Mouse (Mus musculus) thymus, adult 2 months (tissue): Measurements from ENCODE around the gene Ino80d. TPM values are rescaled to one million over a fixed set of nuclear protein-coding genes. Genes with fewer than 3 reads are reported as not detected.
A peak's percentile ranks its signal among the peaks of the same experiment; 100 is the strongest.

Experiments
- DNase-seq: peaks from one replicate; pipeline ENCODE4 v3.0.0; 2021
- H3K27ac ChIP-seq: fragments of 200-500 bp; 2 replicates; pipeline ENCODE4 v1.5.1; 2012; ENCODE audit warnings: low read length, control low read depth; ENCODE audit not compliant: control insufficient read depth, insufficient read depth
- H3K27me3 ChIP-seq: fragments of 200-500 bp; 2 replicates; pipeline ENCODE4 v1.6.1; 2012; ENCODE audit warnings: mild to moderate bottlenecking, low read length, moderate library complexity, mixed read lengths; ENCODE audit not compliant: control insufficient read depth, insufficient read depth
- H3K36me3 ChIP-seq: fragments of 200-500 bp; 2 replicates; pipeline ENCODE4 v1.6.1; 2012; ENCODE audit warnings: mild to moderate bottlenecking, low read length, moderate library complexity; ENCODE audit not compliant: control insufficient read depth, insufficient read depth
- H3K4me1 ChIP-seq: fragments of 200-500 bp; replicated peaks from 2 replicates; pipeline ENCODE4 v1.6.1; 2012; ENCODE audit warnings: low read length; ENCODE audit not compliant: control insufficient read depth, insufficient read depth
- H3K4me3 ChIP-seq: fragments of 200-500 bp; 2 replicates; pipeline ENCODE4 v1.5.1; 2012; ENCODE audit warnings: mild to moderate bottlenecking, low read length, control low read depth, moderate library complexity; ENCODE audit not compliant: control insufficient read depth, insufficient read depth
- CTCF ChIP-seq: fragments of 200-500 bp; IDR thresholded peaks from 2 replicates; pipeline ENCODE4 v1.5.1; 2012; ENCODE audit warnings: mild to moderate bottlenecking, control low read depth, low read length, moderate library complexity, borderline replicate concordance; ENCODE audit not compliant: control insufficient read depth, poor library complexity, insufficient read depth; ENCODE audit errors: extremely low read depth
- POLR2A ChIP-seq: fragments of 200-500 bp; IDR thresholded peaks from 2 replicates; pipeline ENCODE4 v1.6.1; 2012; ENCODE audit warnings: mild to moderate bottlenecking, low read length, control low read depth, moderate library complexity; ENCODE audit not compliant: control insufficient read depth, poor library complexity, insufficient read depth; ENCODE audit errors: extremely low read depth
- WGBS: fragments of 180-500 bp; shearing (Covaris S2); methylation state at CpG from one replicate; pipeline ENCODE4 v1.1.7; 2018; 5-methylcytosine and 5-hydroxymethylcytosine counted together
- polyA plus RNA-seq: library from polyadenylated mRNA; depleted of rRNA; stranded (reverse); fragments of >200 nt; gene quantifications from 2 replicates; pipeline ENCODE4 v1.2.3, GENCODE M21; 2012

Ino80d gene
- polyA plus RNA-seq, 1 experiment = 40.4 TPM

DNA sequence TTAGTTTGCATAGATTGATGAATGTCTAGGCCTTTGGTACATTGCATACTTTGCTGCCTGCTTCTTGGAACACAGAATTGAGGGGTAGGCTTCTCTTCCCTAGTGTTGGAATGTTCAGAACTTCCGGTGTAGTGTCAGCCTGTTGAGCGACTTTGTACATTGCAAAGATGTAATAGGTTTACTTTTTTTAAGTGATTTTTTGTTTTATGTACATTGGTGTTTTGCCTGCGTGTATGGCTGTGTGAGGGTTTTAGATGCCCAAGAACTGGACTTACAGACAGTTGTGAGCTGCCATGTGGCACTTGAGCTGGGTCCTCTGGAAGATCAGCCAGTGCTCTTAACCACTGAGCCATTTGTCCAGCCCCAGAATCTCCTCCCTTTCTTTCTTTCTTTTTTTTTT is 1.1 kb upstream of the Ino80d start:
- H3K4me3 ChIP-seq = 0 out of 2 replicates have a peak overlapping the region, but pooled peaks have one; percentile 12
- H3K4me1 ChIP-seq = peaks cover 14% of the 10 kb centered on the region
- WGBS = 5% methylated on average over 3 of the region's 3 CpGs
- peaks cover 9% of the 10 kb centered on the region for H3K36me3 ChIP-seq
- H3K27me3 ChIP-seq = no peaks in the 10 kb centered on the region
- H3K27ac ChIP-seq = peak overlapping the region; percentile 36; the same call in 1 of the 2 replicates
- TF ChIP-seq CTCF (no peak), POLR2A (no peak)
- no peak for DNase-seq

DNA sequence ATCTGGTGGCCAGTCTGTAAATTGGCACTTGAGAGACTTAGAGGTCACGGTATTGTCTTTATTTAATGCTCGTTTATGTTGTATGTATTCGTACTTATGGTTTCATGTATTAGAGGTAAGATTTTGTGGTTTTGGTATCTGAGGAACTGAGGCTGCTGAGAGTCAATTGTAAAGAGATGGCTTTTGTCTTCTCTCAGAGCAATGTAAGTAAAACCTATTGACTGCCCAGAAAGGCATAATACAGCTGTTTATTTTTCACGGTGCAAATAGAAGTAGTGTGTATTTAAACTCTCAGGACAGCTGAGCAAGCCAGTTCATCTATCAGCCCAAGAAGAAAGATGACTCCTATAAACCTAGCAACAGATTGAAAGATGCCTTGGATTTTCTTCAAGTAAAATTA is 629 bp upstream of the Ino80d start:
- no peak for DNase-seq
- TF ChIP-seq CTCF (no peak), POLR2A (no peak)
- no peak overlapping the region for H3K27ac ChIP-seq
- no peak overlapping the region for H3K4me3 ChIP-seq
- H3K27me3 ChIP-seq = no peaks in the 10 kb centered on the region
- peaks cover 13% of the 10 kb centered on the region for H3K4me1 ChIP-seq
- H3K36me3 ChIP-seq = peaks cover 5% of the 10 kb centered on the region; the same call in 1 of the 2 replicates
- 1% methylated on average over 4 of the region's 4 CpGs for WGBS

DNA sequence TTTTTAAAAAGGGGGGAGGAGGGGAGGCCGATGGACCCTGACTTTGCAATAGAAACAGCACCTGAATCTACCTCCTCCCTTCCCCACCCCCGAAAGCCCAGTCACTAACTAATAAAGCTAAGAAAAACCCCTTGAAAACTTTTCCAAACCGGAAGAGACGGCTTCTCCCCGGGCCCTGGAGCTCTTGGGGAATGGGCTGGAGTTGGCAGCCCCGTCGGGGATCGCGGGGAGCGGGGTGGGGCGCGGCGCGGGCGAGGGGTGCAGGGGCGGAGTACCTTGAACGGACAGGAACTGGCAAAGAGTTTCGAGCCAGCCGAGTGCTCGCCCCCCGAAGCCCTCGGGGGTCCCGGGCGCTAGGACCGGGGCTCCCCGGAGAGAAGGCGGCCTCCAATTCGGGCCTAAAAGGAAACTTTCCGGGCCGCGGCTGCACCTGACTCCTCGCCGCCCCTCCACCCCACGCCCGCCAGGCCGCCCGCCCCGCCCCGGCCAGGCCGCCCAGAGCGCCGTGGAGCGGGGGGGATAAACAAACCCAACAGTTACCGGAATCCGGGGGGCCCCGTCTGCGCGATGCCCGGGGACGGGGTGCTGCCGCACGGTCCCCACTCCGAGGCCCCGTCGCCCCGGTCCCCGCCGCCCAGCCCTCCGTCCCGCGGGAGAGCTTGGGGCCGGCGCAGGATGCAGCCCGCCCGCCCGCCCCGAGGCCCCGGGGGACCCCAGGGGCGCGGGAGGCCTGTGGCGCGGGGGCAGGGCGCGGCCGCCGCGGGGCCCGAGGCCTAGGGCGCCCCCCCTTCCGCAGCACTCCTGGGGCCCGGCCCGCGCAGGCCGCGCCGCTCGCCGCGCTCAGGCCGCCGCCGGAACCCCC is 962 bp downstream of the Ino80d start:
- Histone ChIP-seq H3K27me3 (no peaks in the 10 kb centered on the region), H3K4me1 (peaks cover 11% of the 10 kb centered on the region), H3K27ac (peak overlapping the region; percentile 99; the same call in 1 of the 2 replicates), H3K36me3 (no peaks in the 10 kb centered on the region), H3K4me3 (peak overlapping the region; percentile 88)
- TF ChIP-seq CTCF = no peak
- under 1% methylated on average over 87 of the region's 92 CpGs for WGBS
- peak; percentile 71 for DNase-seq

DNA sequence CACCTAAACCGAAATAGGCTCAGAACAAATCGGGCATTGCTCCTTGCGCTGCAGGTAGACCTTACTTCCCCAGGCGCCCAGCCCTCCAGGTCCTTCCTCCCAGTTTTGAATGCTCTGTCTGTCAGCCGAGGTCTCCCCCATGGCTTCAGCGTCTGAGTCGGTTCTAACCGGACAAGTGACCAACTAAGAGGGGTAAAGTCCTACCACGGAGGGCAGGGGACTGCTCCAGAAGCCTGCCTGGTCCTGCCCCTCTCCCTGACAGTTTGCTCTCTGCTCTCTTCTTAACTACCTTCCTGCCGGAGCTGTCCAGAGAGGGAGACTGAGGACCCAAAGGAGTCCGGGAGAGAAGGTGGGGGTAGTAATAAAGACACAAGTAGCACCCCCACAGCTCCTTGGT is 1.6 kb downstream of the Ino80d start:
- TF ChIP-seq CTCF (no peak), POLR2A (no peak)
- H3K4me3 ChIP-seq = peak overlapping the region; percentile 88
- peak overlapping the region; percentile 99; the same call in 1 of the 2 replicates for H3K27ac ChIP-seq
- 1% methylated on average over 11 of the region's 11 CpGs for WGBS
- no peaks in the 10 kb centered on the region for H3K27me3 ChIP-seq
- DNase-seq = peak; percentile 50
- no peaks in the 10 kb centered on the region for H3K36me3 ChIP-seq
- peaks cover 11% of the 10 kb centered on the region for H3K4me1 ChIP-seq

DNA sequence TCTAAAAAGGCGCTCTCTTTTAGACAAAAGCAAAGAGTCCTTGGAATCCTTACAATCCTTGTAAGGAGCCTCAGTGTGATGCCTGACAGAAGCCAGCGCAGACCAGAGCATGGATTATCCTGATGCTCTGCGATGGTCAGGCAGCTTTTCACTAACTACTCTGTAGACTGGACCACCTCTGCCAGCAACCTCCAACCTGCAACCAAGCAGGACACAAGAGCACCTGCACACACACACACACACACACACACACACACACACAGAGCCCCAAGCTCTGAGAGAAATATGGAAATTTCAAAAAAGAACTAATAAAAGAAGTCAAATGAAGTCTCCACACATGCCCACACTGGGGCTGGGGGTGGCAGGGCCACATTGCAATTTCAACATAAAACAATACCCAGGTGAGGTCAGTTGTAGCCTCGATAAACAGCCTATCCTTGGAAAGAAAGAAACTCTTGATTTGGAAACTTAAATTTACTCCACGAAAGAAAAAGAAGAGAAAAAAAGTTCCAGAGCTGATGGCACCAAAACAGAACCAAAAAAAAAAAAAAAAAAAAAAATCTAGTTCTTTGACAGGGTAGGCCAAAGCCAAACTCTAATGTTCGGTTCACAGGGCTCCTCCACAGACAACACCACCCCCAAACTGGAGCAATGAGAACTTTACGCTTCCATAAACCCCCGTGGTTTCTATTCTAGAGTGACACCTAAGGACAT is 2.2 kb downstream of the Ino80d start:
- TF ChIP-seq CTCF (no peak), POLR2A (no peak)
- H3K36me3 ChIP-seq = no peaks in the 10 kb centered on the region
- no peaks in the 10 kb centered on the region for H3K27me3 ChIP-seq
- peak overlapping the region; percentile 88 for H3K4me3 ChIP-seq
- peak overlapping the region; percentile 99; the same call in 1 of the 2 replicates for H3K27ac ChIP-seq
- no peak for DNase-seq
- H3K4me1 ChIP-seq = peaks cover 11% of the 10 kb centered on the region
- WGBS = 39% methylated on average over 8 of the region's 8 CpGs

DNA sequence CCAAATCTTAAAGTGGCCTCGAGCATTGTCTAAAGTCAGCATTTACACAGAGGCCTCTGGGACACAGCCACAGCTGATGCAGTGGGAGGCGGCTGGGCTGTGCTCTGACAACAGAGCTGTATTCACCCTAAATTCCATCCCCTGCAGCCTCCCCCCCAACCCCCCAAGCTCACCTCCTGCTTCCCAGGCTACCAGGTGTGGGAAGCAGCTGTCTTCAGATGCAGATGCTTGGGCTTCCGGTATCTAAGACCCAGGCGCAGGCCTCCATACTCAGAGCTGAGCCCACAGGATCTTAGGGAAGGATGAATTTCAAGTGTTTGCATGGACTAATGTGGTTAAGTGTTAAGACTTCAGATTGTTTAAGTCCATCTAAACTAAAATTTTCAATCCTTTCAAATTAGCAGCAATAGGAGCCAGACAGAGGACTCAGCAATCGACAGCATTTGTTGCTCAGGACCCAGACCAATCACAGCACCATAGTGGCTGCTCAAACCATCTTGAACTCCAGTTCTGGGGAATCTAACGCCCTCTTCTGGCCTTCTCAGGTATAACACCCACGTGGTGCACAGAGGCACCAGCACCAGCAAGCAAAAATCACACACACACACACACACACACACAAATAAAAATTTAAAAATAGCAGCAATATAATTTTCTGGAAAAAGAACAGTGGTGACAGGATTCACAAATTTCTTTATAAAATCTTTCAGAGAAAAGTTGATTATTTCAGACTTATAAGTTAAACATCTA is 3.8 kb downstream of the Ino80d start:
- 74% methylated on average over 7 of the region's 7 CpGs for WGBS

More for the DNA sequence above, 3.8 kb downstream of the Ino80d start:
- H3K27ac ChIP-seq = no peak overlapping the region
- H3K4me1 ChIP-seq = peaks cover 6% of the 10 kb centered on the region
- H3K27me3 ChIP-seq = no peaks in the 10 kb centered on the region
- TF ChIP-seq POLR2A = no peak
- no peak for TF ChIP-seq CTCF
- peak; percentile 37 for DNase-seq
- H3K36me3 ChIP-seq = peaks cover 5% of the 10 kb centered on the region
- no peak overlapping the region for H3K4me3 ChIP-seq
